Mouse (Mus musculus) frontal cortex, adult 2 months (tissue): ENCODE data around the gene Rbms3. TPM values are rescaled to one million over a fixed set of nuclear protein-coding genes. Genes with fewer than 3 reads are reported as not detected.

Experiments used
- DNase-seq, 2 experiments: peaks; one replicate each; pipeline ENCODE4 v3.0.0; 2022; ENCODE audit warnings: low spot score in 1 of 2; ENCODE audit errors: extremely low spot score in 1 of 2
- polyA plus RNA-seq: library from polyadenylated mRNA; depleted of rRNA; stranded (reverse); fragments of >200 nt; gene quantifications from 2 replicates; pipeline ENCODE4 v1.2.3, GENCODE M21; 2012

Rbms3 gene
- polyA plus RNA-seq, 1 experiment: 5.7 TPM

GRCm38 (mm10) chr9:117291066-117291850, 338.5 kb downstream of the Rbms3 start:
- no peak for DNase-seq

DNA sequence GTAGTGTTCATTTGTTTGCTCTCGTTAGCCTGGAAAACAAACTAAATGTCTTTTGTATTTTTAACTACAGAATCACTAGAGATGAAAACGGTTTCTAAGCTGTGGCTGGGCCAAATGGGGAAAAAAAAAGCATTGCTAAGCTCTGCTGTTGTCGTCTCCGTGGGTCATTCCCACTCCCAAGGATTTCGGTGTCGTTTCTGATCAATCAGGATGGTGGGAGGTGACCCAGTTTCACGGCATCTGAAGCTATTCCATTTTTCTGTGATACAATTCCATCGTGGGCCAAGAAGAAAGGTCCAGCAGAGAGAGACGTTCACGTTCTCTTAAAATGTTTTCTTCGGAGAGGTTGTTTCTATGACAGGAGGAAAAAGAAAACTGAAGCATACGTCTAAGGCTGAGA, 354.9 kb downstream of the Rbms3 start:
- no peak for DNase-seq

- no peak for DNase-seq
These were observed 370.1 kb downstream of the Rbms3 start for GRCm38 (mm10) chr9:117259614-117260013.

DNA sequence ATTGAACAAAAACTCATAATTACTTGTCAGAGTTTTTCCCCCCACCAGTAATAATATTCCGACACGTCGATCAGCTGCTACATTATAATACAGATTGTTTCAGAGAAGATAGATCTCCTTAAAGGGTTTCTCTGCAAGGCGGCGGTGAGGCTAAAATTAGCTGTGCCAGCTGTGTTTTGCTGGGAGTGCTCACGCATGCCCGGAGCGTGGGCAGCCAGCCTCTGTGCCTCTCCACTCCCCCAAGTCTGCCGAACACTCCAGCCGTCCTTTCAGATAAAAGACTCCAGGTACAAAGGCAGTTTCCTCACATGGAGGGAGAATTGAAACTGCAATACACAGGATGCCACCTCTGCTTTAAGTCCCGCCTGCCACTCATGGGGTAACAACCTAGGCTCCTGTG, 376.4 kb downstream of the Rbms3 start:
- DNase-seq: peak; percentile 22 to 71

DNA sequence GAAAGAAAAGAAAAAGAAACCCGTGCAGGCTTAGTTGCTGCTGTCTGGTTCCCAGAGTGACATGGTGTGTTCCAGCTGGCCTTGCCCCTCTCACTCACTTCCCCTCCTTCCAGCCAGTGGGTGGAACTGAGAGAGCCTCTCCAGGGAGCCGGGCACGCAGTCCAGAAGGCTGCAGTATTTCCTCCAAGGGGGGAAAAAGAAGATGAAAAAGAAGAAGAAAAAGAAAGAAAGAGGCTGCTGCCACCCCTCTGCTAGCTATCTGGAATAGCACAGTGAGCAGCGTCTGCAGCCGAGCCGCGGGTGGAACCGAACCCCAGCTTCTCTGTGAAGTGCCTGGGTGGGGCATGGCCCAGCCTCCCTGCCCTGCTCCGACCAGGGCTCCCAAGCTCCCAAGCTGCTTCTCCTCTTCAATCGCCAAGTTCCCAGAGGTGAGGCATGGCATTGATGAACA, 377.3 kb downstream of the Rbms3 start:
- peak in 1 of 2 experiments; percentile 32 for DNase-seq

GRCm38 (mm10) chr9:117251521-117252368, 378.0 kb downstream of the Rbms3 start:
- no peak for DNase-seq

GRCm38 (mm10) chr9:117250831-117251165, 378.9 kb downstream of the Rbms3 start:
- no peak for DNase-seq

DNA sequence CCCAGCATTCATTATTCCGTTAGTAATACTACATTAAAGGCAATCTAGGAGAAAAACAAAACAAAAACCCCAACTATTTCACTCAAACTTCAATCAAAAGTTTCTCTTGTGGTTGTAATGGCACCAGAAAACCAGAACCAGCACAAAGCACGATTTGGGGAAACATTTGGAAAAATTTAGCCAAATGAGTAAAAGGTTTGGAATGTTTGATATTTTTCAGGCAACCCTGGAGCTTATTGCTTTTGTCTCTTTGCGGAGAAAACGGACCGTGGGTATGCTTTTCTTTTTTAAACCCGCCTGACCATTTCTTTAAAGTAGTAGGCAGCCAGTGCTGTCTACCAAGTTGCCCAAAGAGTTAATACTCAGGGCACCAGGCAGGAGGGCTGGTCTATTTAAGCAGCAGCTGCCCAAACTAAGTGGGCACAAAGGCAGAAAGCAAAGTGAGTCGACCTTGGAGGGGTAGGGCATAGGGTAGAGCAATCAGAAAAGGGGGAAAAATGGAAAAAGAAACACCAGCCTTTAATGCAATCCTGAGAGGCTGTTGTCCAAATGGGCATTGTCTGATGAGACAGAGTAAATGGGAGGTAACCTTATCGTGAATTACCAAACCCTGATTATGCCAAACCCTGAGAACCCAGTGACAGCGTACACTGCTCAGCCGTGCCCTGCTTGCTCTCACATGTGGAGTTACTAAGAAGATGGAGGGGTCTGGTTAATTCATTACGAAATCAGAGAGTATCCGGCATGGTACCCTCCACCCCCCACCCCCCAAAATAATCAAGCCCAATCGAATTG, 379.5 kb downstream of the Rbms3 start:
- no peak for DNase-seq

GRCm38 (mm10) chr9:117247311-117247980, 382.3 kb downstream of the Rbms3 start:
- no peak for DNase-seq

- no peak for DNase-seq
These were observed 383.5 kb downstream of the Rbms3 start for GRCm38 (mm10) chr9:117246173-117246572.

DNA sequence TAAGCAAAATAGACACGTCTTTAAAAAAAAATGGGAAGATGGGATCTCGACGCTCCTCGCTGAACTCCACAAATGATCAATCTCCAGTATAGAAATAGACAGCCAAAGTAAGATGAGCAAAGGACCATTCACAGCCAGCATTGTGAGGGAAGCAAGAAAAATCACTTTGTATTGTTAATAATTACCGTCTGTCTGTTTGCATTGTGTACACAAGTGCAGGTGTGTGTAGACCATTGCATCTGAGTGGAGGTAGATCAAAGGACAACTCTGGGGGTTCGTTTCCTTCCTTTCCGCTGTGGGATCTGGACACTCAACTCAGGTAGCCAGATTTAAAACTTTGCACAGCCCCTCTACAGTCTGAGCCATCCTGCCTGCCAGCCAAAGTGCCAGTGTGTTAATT, 386.3 kb downstream of the Rbms3 start:
- no peak for DNase-seq

- no peak for DNase-seq
These were observed 395.0 kb downstream of the Rbms3 start for GRCm38 (mm10) chr9:117234726-117235075.

GRCm38 (mm10) chr9:117234065-117234725, 395.5 kb downstream of the Rbms3 start:
- DNase-seq: no peak

DNA sequence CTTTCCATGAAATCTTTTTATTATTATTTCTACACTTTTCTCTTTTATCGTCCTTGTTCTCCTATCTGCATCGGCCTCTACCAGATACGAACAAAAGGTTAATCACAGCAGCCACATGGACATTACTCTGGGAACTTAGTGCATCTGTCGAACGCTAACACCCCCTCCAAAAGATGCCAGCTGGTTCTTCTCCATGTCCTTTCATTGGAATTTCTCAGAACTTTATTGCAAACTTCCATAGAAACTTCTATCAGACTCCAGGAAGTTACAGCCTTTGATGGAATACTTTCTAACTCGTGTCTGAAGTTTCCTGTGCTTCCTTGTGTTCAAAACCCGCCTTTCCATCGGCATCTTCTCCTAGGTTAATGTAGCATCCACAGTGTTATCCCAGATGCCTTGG, 407.0 kb downstream of the Rbms3 start:
- no peak for DNase-seq

DNA sequence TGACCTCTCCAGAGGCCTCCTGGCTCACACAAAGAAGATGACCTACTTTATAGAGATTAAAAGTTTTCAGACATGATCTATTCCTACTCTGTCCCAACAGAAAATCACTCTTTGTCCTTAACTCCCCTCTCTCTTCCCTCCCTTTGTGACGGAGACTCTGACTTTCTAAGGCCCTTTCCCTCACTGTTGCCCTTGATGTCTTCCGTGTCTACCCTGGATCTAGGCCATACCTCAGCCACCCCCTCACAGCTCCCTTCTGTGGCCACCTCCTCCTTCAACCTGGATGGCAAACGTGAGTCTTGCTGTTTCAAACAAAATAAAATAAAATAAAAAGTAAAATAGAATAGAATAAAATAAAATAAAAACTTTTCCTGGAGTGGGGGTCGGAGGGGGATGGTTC, 408.2 kb downstream of the Rbms3 start:
- DNase-seq: no peak

DNA sequence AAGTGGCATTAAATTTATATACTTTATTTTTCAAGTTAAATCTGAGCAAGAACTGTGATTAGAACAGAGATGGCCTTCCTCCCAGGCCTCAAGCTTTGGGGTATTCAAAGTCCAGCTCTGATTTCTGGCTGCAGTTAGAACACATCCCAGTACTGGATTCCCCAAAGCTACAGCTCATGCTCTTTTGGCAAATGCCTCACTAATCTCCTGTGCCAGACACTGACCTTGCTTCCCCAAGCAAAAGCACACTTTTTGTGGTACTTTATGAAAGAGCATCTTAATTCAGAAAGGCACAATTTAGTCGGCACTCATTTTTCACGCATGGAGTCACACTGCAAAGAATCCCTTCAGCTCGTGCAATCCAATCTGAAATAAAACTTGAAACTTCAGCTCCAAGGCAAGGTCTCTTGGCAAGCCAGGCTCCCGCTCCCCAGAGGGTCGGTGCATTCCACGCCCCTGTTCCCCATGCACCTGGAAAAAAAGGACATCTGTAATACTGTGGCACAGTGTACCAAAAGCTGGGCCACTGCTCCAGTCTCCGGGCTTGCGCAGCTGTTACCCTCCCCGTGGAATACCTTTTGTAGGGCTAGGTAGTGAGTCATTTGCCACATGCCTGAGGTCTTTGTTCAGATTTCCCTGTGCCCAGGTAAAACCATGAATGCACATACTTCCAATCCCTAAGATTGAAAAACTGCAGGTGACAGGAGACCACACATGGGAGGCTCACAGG, 413.5 kb downstream of the Rbms3 start:
- DNase-seq: no peak

DNA sequence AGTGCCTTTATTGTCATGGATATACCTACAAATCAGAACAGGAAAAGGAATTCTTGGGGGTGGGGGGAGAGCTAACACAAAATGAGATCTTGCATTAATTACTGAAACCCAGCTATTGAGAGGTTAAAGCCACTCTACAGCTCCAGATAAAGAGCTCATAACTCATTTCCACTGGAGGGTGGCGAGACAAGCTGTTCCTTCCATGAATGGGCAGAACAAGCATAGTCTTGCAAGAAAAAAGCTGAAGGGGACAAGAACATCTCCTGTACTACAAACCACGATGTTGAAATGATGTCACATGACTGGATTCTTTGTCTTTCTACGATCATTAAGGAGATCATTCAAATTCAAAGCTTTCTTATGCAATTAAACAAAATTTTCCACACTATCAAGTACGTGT, 417.7 kb downstream of the Rbms3 start:
- no peak for DNase-seq

DNA sequence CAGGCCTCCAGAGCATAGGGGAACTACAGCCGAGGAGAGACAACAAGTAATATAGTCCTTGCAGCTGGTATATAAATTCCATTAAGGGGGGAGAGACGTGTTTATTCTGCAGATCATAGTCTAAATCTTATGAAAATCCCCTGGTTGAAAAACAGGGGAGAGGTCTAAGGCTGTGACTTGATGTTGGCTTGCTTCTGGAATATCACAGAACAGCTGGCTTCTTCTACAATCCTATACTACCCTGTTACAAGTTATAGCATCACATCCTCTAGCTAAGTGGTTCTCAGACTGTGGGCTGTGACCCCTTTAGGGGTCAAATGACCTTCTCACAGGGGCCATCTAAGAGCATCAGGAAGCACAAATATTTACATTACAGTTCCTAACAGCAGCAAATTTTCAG, 419.4 kb downstream of the Rbms3 start:
- no peak for DNase-seq

DNA sequence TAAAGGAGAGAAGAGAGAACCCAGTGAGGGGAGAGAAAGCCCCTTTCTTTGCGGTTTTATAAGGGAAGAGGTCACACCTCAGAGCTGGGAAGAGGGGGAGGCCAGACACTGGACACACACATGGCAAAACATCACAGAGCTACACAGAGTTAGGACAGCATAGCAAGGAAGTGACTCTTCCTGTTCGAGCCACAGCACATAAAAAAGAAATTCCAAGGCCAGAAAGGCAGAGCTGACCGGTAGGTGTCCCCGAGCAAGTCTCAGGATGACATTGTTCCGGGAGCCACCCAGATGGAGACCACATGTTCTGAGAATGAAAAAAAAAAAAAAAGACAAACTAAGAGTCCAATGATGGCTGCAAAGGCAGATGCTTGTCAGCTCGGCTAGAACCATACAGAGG, 424.3 kb downstream of the Rbms3 start:
- DNase-seq: no peak
